Mouse (Mus musculus) kidney, adult 2 months (tissue): ENCODE data around the gene Amigo1.

Experiments used
- CTCF ChIP-seq: fragments of 200-500 bp; conservative IDR thresholded peaks from 2 replicates; pipeline ENCODE4 v1.5.1; 2011; ENCODE audit warnings: low read depth, mild to moderate bottlenecking, control low read depth, low read length, moderate library complexity, mixed read lengths; ENCODE audit not compliant: insufficient read depth, insufficient read length
- POLR2A ChIP-seq: fragments of 200-500 bp; IDR thresholded peaks from one replicate; pipeline ENCODE4 v1.6.1; 2011; ENCODE audit warnings: low read depth, low read length, control low read depth

- no peak for TF ChIP-seq CTCF
- TF ChIP-seq POLR2A: no peak
Observed at GRCm38 (mm10) chr3:108154656-108155055, 31.5 kb upstream of the Amigo1 start, which contains the start of gene Gpr61.
